Mouse (Mus musculus): ENCODE results near the gene Pvalb.

GRCm38 (mm10) chr15:78189636-78190035, 16.6 kb downstream of the Pvalb start:
- TF ChIP-seq MAZ (IDR thresholded peaks at IDR 0.05; ENCODE audit: low read depth, low read length) (no peak), HCFC1 (IDR thresholded peaks at IDR 0.05; ENCODE audit: low read depth, low read length) (no peak), CHD2 (IDR thresholded peaks at IDR 0.05; ENCODE audit: low read length) (no peak), ZC3H11A (IDR thresholded peaks at IDR 0.05; ENCODE audit: low read depth, low read length) (no peak), CTCF (IDR thresholded peaks at IDR 0.05 in 2 of 3, conservative IDR thresholded peaks at IDR 0.05 in 1 of 3; ENCODE audit: control insufficient read depth in 1 of 3, insufficient read depth in 1 of 3, low read depth in 2 of 3, low read length in 3 of 3, poor library complexity in 1 of 3, severe bottlenecking in 1 of 3) (no peak)

All from MEL (cell line).